Mouse (Mus musculus) heart, adult 18-20 months (tissue): Measurements from ENCODE around the gene Nr2f6. TPM values are rescaled to one million over a fixed set of nuclear protein-coding genes. Genes with fewer than 3 reads are reported as not detected.

Source experiments
- DNase-seq, 2 experiments: peaks; one replicate each; pipeline ENCODE4 v3.0.0; 2021 to 2022; ENCODE audit warnings: mixed read lengths in 1 of 2
- total RNA-seq, 2 experiments: library from RNA; stranded (reverse); gene quantifications; 2 replicates each; pipeline ENCODE4 v1.2.3; 2021

Nr2f6 gene
- total RNA-seq, 2 experiments from 2014 or later = 48.0 to 53.8 TPM

- DNase-seq = peak in 1 of 2 experiments; percentile 0
Observed at GRCm38 (mm10) chr8:71391696-71392095, 9.9 kb upstream of the Nr2f6 start.

GRCm38 (mm10) chr8:71388267-71388666, 6.5 kb upstream of the Nr2f6 start:
- peak in 1 of 2 experiments; percentile 63 for DNase-seq

GRCm38 (mm10) chr8:71385212-71385835, 3.6 kb upstream of the Nr2f6 start:
- no peak for DNase-seq

- no peak for DNase-seq
Observed at GRCm38 (mm10) chr8:71383860-71384259, 2.1 kb upstream of the Nr2f6 start.

GRCm38 (mm10) chr8:71383396-71383795, 1.6 kb upstream of the Nr2f6 start:
- DNase-seq = no peak

GRCm38 (mm10) chr8:71381971-71382961, 506 bp upstream of the Nr2f6 start:
- peak; percentile 61 to 92 for DNase-seq

- peak in 1 of 2 experiments; percentile 64 for DNase-seq
Observed at GRCm38 (mm10) chr8:71380178-71381171, 1.3 kb downstream of the Nr2f6 start.

GRCm38 (mm10) chr8:71379512-71380075, 2.2 kb downstream of the Nr2f6 start:
- DNase-seq = no peak

GRCm38 (mm10) chr8:71379008-71379407, 2.8 kb downstream of the Nr2f6 start:
- no peak for DNase-seq

GRCm38 (mm10) chr8:71376423-71377030, 5.2 kb downstream of the Nr2f6 start:
- no peak for DNase-seq

GRCm38 (mm10) chr8:71375581-71376422, 6.0 kb downstream of the Nr2f6 start:
- peak; percentile 60 to 72 for DNase-seq

GRCm38 (mm10) chr8:71374616-71375206, 7.0 kb downstream of the Nr2f6 start:
- peak; percentile 44 to 49 for DNase-seq

- no peak for DNase-seq
Observed at GRCm38 (mm10) chr8:71373000-71373399, 8.8 kb downstream of the Nr2f6 start.

- DNase-seq = no peak
Observed at GRCm38 (mm10) chr8:71372427-71372826, 9.3 kb downstream of the Nr2f6 start.

GRCm38 (mm10) chr8:71371236-71371848, 10.4 kb downstream of the Nr2f6 start, which contains the start of gene Ocel1:
Gene Ocel1 (plus strand): TSS chr8:71371298.
- peak; percentile 97 to 99 for DNase-seq

- no peak for DNase-seq
Observed at GRCm38 (mm10) chr8:71370711-71371235, 11.0 kb downstream of the Nr2f6 start.

GRCm38 (mm10) chr8:71369040-71369718, 12.6 kb downstream of the Nr2f6 start:
- no peak for DNase-seq

GRCm38 (mm10) chr8:71368366-71368765, 13.4 kb downstream of the Nr2f6 start:
- DNase-seq = no peak
